Mouse (Mus musculus): ENCODE data around the gene Zfp672.
"Not testable (repeated sequence)": the region's sequence is repeated elsewhere in the genome, so short reads cannot be mapped to it uniquely, and the experiment has no call there.

Zfp672 gene

GRCm38 (mm10) chr11:58324614-58325229 is 5.4 kb downstream of the Zfp672 start:
- no peak for DNase-seq (ENCODE audit: low spot score)

GRCm38 (mm10) chr11:58323570-58324340 is 6.4 kb downstream of the Zfp672 start:
- DNase-seq (ENCODE audit: low spot score), result no peak

GRCm38 (mm10) chr11:58322824-58323569 is 7.1 kb downstream of the Zfp672 start:
- DNase-seq (ENCODE audit: low spot score), result peak; percentile 97

DNA sequence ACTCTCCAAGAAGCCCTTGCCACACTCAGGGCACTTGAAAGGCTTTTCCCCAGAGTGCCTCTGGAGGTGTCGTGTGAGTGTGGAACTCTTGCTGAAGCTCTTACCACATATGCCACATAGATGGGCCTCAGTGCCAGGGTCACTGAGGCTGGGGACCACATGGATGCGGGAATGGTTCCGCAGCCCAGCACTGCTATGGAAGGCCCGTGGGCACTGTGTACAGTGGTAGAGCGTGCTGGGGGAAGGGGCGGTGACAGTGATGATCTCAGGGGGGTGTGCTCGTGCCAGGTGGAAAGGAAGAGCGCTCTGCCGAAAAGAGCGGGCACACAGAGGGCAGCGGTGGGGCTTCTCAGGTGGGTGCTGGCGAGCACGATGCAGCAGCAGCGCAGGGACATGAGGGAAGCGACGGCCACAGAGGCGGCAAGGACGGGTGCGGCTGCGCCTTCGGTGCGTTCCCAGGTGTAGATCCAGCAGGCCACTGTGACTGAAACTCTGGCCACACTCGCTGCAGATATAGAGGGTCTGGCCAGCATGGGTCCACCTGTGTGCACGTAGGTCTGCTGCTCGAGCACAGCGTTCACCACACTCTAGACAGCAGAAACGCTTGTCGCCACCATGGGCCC is 13.3 kb downstream of the Zfp672 start:
- DNase-seq (ENCODE audit: low spot score), result no peak

DNA sequence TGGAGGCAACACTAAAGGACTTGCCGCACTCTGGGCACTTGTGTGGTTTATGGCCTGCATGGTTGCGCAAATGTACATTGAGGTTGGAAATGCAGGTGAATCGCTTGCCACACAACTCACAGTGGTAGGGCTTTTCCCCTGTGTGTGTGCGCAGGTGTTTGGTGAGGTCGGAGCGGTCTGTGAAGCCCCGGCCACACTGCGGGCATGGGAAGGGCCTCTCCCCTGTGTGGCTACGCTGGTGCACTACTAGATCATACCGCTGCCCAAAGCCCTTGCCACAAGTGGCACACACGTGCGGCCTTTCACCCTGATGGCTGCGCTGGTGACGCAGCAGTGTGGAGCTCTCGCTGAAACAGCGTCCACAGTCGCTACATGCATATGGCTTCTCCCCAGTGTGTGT is 13.8 kb downstream of the Zfp672 start:
- peak; percentile 31 for DNase-seq (ENCODE audit: low spot score)

DNA sequence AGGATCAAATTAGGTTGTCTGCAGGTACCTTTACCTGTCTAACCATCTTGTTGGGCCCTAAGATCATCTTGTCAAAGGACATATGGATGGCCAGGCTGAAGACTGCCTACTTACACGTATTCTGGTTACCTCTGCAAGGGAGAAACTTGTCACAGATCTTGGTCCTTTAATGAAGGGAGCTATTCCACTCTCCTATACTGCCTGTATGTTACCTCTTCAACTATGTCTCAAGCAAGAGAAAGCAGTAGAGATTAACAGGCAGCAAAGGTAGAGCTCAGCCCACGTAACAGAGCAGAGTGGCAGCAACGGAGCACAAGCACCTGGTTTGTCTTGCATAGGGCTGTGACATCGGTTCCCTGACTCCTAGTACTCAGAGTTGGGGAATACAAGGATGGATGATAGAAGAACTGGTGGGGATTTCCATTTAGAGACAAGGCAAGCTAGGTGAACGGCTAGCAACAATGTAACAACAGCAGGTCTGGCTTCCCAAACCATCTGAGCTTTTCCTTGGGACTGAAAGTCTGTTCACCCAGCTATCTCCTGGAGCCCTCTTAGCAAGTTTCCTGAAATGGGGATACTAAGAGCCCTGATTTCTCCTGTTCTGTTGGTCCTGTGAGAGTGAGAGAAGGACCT is 14.5 kb downstream of the Zfp672 start:
- peak; percentile 62 for DNase-seq (ENCODE audit: low spot score)

- no peak for DNase-seq (ENCODE audit: low spot score)
These were observed 16.1 kb downstream of the Zfp672 start for GRCm38 (mm10) chr11:58314069-58314468.

DNA sequence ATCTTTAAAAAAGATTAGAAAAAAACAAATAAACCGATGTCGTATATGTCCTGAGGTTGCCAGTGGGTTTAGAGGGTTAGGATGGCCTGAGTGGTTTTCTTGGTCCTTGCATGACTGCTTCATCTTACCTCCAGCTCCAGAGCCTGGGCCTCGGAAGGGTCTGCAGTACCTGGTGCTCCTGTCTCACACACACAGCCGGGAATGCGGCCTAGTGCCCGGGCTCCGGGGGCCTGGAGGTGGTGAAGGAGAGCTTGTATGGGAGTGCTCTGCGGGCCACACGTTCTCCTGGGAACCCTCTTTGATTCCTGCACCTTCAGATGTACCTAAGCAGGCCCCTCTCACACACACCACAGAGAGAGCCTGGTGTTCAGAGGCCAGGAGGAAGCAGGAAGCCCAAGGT is 21.5 kb downstream of the Zfp672 start:
- no peak for DNase-seq (ENCODE audit: low spot score)

- DNase-seq (ENCODE audit: low spot score), result peak; percentile 70
These were observed 22.6 kb downstream of the Zfp672 start for GRCm38 (mm10) chr11:58307411-58308080.

- peak; percentile 94 for DNase-seq (ENCODE audit: low spot score)
These were observed 23.3 kb downstream of the Zfp672 start, which contains the start of gene Zfp692 for GRCm38 (mm10) chr11:58306860-58307308. Gene Zfp692, plus strand, starts transcription at chr11:58307069.

DNA sequence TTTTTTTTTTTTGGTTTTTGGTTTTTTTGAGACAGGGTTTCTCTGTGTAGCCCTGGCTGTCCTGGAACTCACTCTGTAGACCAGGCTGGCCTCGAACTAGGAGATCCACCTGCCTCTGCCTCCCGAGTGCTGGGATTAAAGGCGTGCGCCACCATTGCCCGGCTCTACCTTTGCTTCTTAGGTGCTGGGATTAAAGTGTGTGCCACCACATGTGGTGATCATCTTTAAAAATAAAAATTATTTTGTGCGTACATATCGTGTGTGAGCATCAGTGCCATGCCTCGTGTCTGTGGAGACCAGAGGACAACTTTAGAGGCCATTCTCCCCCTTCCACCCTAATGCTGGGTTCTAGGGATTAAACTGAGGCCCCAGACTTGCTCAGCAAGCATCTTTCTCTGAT is 24.8 kb downstream of the Zfp672 start:
- DNase-seq (ENCODE audit: low spot score), result not testable (repeated sequence)

DNA sequence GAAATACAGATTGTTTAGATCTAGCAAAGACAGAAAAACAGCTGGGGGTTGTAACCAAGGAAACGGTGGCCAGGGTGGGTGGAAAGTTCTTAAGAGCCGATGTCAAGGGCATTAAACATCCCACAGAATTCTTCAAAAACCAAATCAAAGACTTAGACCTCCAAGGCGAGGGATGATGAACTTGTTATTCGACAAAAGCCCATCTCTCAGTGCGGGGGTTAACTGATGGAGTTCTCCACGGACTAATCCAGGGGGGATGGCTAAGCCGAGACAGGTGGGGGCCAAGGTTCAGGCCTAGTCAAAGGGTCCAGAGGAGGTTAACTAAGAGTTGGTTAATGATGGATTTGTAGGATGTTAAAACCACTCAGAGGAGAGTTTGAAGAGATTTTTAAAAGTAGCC is 26.5 kb downstream of the Zfp672 start:
- DNase-seq (ENCODE audit: low spot score), result no peak

DNA sequence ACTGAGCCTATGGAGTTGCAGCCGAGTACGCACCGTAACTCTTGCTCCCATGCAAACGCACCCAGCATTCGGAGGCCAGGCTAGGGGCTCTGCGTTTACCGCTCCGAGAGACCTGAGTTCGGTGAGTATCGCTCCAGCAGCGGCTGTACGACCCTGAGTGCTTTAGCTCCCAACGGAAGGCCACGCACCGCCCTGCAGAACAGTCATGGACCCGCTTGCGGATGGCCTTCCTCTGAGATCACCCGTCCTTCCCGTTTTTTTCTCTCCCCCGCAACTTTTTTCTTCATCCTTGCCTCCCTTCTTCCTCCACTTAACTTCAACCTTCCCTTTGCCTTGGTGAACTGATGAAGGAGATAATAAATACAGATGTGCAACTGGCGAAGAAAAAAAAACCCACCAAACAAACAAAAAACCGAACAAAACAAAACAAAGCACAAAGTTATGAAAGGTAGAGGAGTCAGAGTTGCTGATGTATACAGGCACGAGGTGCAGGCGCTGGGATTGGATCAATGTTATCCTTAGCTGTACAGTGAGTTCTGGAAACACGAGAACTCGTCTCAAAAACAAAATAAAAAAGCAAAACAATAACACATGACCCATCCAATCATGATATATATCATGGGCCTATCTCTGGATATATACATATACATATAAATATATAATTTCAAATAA is 27.2 kb downstream of the Zfp672 start:
- DNase-seq (ENCODE audit: low spot score), result no peak

- peak; percentile 89 for DNase-seq (ENCODE audit: low spot score)
These were observed 28.0 kb downstream of the Zfp672 start for GRCm38 (mm10) chr11:58301837-58302754.

- peak; percentile 65 for DNase-seq (ENCODE audit: low spot score)
These were observed 29.1 kb downstream of the Zfp672 start for GRCm38 (mm10) chr11:58301057-58301456.

GRCm38 (mm10) chr11:58297396-58297795 is 32.7 kb downstream of the Zfp672 start:
- DNase-seq (ENCODE audit: low spot score), result no peak

- DNase-seq (ENCODE audit: low spot score), result no peak
These were observed 37.3 kb downstream of the Zfp672 start for GRCm38 (mm10) chr11:58292791-58293190.

DNA sequence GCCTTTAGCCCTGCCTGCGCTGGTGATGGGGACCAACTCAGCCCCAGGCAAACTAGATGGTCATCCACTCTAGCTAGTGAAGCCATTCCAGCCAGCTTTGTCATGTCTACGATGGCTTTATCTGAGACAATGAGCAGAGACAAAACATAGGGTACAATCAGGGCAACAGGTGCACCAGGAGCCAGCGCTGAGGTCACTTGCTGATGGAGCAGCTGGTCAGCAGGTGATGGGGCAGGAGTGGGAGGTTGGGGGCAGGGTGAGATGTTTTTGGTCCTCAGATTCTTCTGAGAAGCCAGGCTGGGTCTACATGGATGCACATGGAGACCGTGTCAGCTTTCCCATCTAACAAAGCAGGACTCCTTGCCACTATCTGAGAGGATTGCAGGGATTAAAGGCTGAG is 39.3 kb downstream of the Zfp672 start:
- no peak for DNase-seq (ENCODE audit: low spot score)

DNA sequence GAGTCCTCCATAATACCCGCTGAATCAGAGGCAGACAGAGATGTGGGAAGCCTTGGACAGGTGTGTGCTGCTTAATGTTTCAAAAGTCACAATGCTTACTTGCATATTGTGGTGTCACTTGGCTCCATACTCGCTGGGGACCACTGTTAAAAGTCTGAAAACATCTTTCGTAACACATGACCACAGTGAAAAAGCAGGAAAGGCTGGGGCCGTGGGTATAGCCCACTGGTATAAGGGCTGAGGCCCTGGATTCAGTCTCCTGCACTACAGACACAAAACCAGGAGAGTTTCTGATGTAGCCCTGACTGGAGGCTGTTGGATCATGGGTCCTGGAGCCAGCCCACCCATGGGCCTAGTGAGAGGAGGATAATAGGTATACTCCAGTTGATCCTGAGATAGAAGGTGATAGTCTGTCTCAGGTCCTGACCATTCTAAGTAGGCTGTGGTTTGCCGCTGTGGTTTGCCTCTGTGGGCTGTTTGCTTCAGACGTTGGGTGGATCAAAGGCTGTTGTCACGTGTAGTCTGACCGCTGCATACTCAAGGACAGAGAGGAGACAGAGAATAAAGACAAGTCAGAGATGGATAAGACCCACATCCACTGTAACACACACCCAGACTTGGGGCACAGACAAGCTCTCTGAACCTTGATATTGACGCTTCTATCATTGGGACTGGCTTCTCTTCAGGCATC is 40.0 kb downstream of the Zfp672 start:
- no peak for DNase-seq (ENCODE audit: low spot score)

Measured in testis, postnatal 14 days (tissue).